Mouse (Mus musculus): ENCODE data around the gene Fam178b.

The Fam178b gene

GRCm38 (mm10) chr1:36564101-36564500 lies 118.9 kb downstream of the Fam178b start:
- DNase-seq (ENCODE audit: low spot score) = no peak

- no peak for DNase-seq (ENCODE audit: low spot score)
These were observed 119.4 kb downstream of the Fam178b start for GRCm38 (mm10) chr1:36563632-36564031.

- DNase-seq (ENCODE audit: low spot score) = no peak
These were observed 119.8 kb downstream of the Fam178b start for GRCm38 (mm10) chr1:36563197-36563596.

GRCm38 (mm10) chr1:36562388-36562787 lies 120.6 kb downstream of the Fam178b start:
- DNase-seq (ENCODE audit: low spot score) = no peak

GRCm38 (mm10) chr1:36560903-36561302 lies 122.1 kb downstream of the Fam178b start:
- no peak for DNase-seq (ENCODE audit: low spot score)

GRCm38 (mm10) chr1:36559888-36560287 lies 123.1 kb downstream of the Fam178b start:
- no peak for DNase-seq (ENCODE audit: low spot score)

GRCm38 (mm10) chr1:36559256-36559655 lies 123.7 kb downstream of the Fam178b start:
- no peak for DNase-seq (ENCODE audit: low spot score)

GRCm38 (mm10) chr1:36558031-36558993 lies 124.7 kb downstream of the Fam178b start, which contains the start of gene Sema4c:
TSS of gene Sema4c (minus strand) at chr1:36558349.
- peak; percentile 79 for DNase-seq (ENCODE audit: low spot score)

GRCm38 (mm10) chr1:36557457-36558011 lies 125.4 kb downstream of the Fam178b start:
- DNase-seq (ENCODE audit: low spot score) = peak; percentile 91

- peak; percentile 93 for DNase-seq (ENCODE audit: low spot score)
These were observed 126.2 kb downstream of the Fam178b start for GRCm38 (mm10) chr1:36556553-36557456.

GRCm38 (mm10) chr1:36555798-36556395 lies 127.1 kb downstream of the Fam178b start:
- DNase-seq (ENCODE audit: low spot score) = no peak

- no peak for DNase-seq (ENCODE audit: low spot score)
These were observed 128.2 kb downstream of the Fam178b start for GRCm38 (mm10) chr1:36554633-36555399.

- no peak for DNase-seq (ENCODE audit: low spot score)
These were observed 130.5 kb downstream of the Fam178b start for GRCm38 (mm10) chr1:36552506-36552905.

GRCm38 (mm10) chr1:36551904-36552303 lies 131.1 kb downstream of the Fam178b start:
- DNase-seq (ENCODE audit: low spot score) = no peak

- DNase-seq (ENCODE audit: low spot score) = no peak
These were observed 132.7 kb downstream of the Fam178b start for GRCm38 (mm10) chr1:36550075-36550863.

- DNase-seq (ENCODE audit: low spot score) = no peak
These were observed 133.5 kb downstream of the Fam178b start for GRCm38 (mm10) chr1:36549491-36549890.

GRCm38 (mm10) chr1:36548771-36549170 lies 134.2 kb downstream of the Fam178b start:
- no peak for DNase-seq (ENCODE audit: low spot score)

GRCm38 (mm10) chr1:36547981-36548598 lies 134.9 kb downstream of the Fam178b start:
- DNase-seq (ENCODE audit: low spot score) = peak; percentile 67

- DNase-seq (ENCODE audit: low spot score) = peak; percentile 98
These were observed 136.0 kb downstream of the Fam178b start, which contains the start of gene Ankrd39 for GRCm38 (mm10) chr1:36546888-36547471. TSS of gene Ankrd39 (minus strand) at chr1:36547445.
